Mouse (Mus musculus) testis, adult 2 months (tissue): ENCODE data around the gene Hist3h2a.

ENCODE experiments used
- CTCF ChIP-seq: fragments of 200-500 bp; IDR thresholded peaks from 2 replicates; pipeline ENCODE4 v1.5.1; 2012; ENCODE audit warnings: low read depth, mild to moderate bottlenecking, inconsistent platforms, low read length, moderate library complexity; ENCODE audit not compliant: control insufficient read depth, insufficient read depth, insufficient replicate concordance
- POLR2A ChIP-seq: fragments of 200-500 bp; IDR thresholded peaks from 2 replicates; pipeline ENCODE4 v1.6.1; 2012; ENCODE audit warnings: low read depth, mild to moderate bottlenecking, inconsistent platforms, low read length, moderate library complexity; ENCODE audit not compliant: control insufficient read depth

DNA sequence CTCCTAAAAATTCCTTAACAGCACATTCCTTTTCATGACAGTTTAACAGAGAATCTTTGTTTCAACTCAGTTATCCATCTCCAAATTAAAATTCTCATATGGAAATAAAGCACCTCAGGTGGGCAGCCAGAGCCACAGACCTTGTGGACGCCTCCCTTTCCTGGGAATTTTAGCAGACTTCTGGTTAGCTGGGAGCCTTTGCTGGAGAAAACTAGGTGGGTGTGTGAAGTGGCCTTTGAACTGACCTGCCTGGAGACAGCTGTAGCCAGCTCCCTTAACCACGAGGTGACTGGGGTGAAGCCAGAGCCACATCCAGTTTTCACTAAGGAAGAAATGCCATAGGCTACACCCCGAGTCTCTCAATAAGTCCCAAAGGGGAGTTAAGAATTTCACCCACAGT, 24.8 kb upstream of the Hist3h2a start:
- no peak for TF ChIP-seq CTCF
- TF ChIP-seq POLR2A = no peak
